Mouse (Mus musculus) liver, embryonic 15.5 days (tissue): ENCODE results near the gene Ppp3r1. TPM values are rescaled to one million over a fixed set of nuclear protein-coding genes. Genes with fewer than 3 reads are reported as not detected.

Source experiments
- ATAC-seq: fragments of 200-750 bp; cut with Nextera tagmentation; 2 replicates; pipeline ENCODE4 v1.8.0; 2017; ENCODE audit warnings: moderate number of reproducible peaks, mild to moderate bottlenecking, moderate library complexity; ENCODE audit not compliant: insufficient read depth
- H3K27ac ChIP-seq: fragments of 300-500 bp; sonication (generic); replicated peaks from 2 replicates; pipeline ENCODE4 v1.5.1; 2015; ENCODE audit warnings: mild to moderate bottlenecking, inconsistent platforms
- H3K27me3 ChIP-seq: fragments of 300-500 bp; sonication (generic); 2 replicates; pipeline ENCODE4 v1.6.1; 2015; ENCODE audit warnings: mild to moderate bottlenecking, inconsistent platforms
- H3K36me3 ChIP-seq: fragments of 300-500 bp; sonication (generic); replicated peaks from 2 replicates; pipeline ENCODE4 v1.6.1; 2015; ENCODE audit warnings: moderate library complexity, mild to moderate bottlenecking, inconsistent platforms
- H3K4me1 ChIP-seq: fragments of 300-500 bp; sonication (generic); replicated peaks from 2 replicates; pipeline ENCODE4 v1.6.1; 2015; ENCODE audit warnings: inconsistent platforms
- H3K4me2 ChIP-seq: fragments of 300-500 bp; sonication (generic); 2 replicates; pipeline ENCODE4 v1.6.1; 2015; ENCODE audit warnings: moderate library complexity, mild to moderate bottlenecking, inconsistent platforms
- H3K4me3 ChIP-seq: fragments of 300-500 bp; sonication (generic); replicated peaks from 2 replicates; pipeline ENCODE4 v1.5.1; 2015; ENCODE audit warnings: mild to moderate bottlenecking, inconsistent platforms
- H3K9ac ChIP-seq: fragments of 300-500 bp; sonication (generic); 2 replicates; pipeline ENCODE4 v1.6.1; 2015; ENCODE audit warnings: moderate library complexity, mild to moderate bottlenecking, inconsistent platforms
- H3K9me3 ChIP-seq: fragments of 300-500 bp; sonication (generic); replicated peaks from 2 replicates; pipeline ENCODE4 v1.6.1; 2016; ENCODE audit warnings: inconsistent platforms
- WGBS: fragments of 180-500 bp; shearing (Covaris S2); methylation state at CpG from one replicate; pipeline ENCODE4 v1.1.7; 2015; ENCODE audit warnings: mixed read lengths; ENCODE audit not compliant: insufficient replicate concordance; 5-methylcytosine and 5-hydroxymethylcytosine counted together
- polyA plus RNA-seq: library from polyadenylated mRNA; unstranded; fragments of >200 nt; fragmentation: Nextera tagmentation; extraction: Ambion mirVana; gene quantifications from 2 replicates; pipeline ENCODE4 v1.2.1, GENCODE M21; 2015

Ppp3r1 gene
- polyA plus RNA-seq: 27.1 and 31.0 TPM in 2 replicates

DNA sequence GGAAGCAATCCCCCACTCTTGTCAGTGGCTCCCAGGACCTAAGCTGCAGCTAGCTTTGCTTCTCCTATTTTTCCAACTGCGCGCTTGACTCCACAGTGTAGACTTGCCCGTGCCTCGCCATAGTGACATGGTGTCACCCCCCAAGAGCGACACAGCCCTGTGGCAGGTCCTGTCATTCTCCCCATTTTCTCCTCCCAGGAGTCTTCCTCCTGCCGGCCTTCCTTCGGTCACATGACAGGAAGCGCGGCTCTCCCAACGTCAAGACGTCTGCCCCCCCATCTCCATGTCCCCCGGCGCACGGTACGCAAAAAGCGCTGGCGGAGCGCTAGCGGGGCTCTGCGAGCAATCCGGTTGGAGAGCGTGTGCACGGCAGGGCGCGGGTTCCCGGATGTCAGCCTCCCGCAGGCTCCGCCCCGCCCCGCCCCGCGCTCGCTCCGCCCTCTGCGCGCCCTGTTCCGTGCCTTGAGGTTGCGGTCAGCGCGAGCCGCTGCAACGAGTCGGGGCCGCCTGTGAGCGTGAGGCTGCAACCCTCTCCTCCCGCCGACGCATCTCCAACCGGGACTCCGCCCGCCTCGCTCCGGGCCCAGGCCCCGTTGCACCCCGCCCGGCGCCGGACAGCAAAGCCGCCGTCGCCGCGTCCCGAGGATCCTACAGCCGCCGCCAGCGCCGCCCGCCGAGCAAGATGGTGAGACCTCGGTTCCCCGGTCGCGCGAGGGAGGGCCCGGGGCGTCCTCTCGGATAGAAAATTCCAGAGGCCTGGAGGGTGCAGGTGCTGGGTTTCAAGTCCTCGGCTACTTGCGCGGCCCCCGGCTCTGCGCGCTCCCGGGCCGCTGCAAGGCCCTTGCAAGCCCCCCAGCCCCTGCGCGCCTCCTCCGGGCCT is at the start of gene Ppp3r1:
Gene Ppp3r1 (plus strand): TSS at position 406 of the 880 bp plus-strand sequence.
- H3K36me3 ChIP-seq: no peaks in the 10 kb centered on the region
- under 1% methylated on average over 80 of the region's 89 CpGs for WGBS
- H3K4me3 ChIP-seq: peak within 1 kb of the TSS; percentile 96
- no peaks in the 10 kb centered on the region for H3K9me3 ChIP-seq
- H3K9ac ChIP-seq: peak within 1 kb of the TSS; percentile 85
- H3K27me3 ChIP-seq: no peaks in the 10 kb centered on the region
- peaks cover 42% of the 10 kb centered on the region for H3K4me1 ChIP-seq
- H3K4me2 ChIP-seq: peak within 1 kb of the TSS; percentile 85
- ATAC-seq: peak; percentile 98
- peak within 1 kb of the TSS; percentile 95 for H3K27ac ChIP-seq

DNA sequence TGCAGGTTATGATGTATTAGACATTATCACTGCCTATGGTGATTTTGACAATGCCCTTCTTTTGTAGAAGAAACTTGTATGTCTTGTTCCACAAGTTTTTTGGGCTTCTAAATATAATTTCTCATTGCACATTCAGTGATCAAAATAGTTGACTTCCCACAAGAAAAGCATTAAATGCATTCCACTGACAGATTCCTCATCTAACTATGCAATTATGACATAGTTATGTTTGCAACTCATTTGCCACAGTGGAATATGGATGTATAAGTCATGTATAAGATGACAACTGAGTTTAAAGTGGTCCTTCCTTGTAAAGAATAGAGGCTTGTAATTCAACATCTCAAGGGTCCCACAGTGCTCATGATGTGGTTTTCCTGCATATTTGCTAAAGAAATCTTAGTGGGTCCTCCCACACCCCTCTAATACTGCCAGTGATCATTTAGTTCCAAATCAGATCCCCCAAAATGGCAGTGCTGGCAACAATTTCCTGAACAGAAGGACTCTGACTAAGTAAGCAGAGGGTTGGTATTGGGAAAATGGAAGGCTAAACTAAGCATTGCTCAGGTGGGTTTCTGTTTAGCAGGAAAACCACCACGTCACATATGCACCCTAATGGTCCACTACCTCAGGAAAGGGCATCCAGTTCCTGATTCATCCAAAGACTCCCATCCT is 46.5 kb upstream of the Ppp3r1 start:
- H3K27ac ChIP-seq: no peak overlapping the region
- 38% methylated on average over 1 of the region's 1 CpGs for WGBS
- no peak overlapping the region for H3K4me2 ChIP-seq

GRCm38 (mm10) chr11:17126418-17126817 is 32.6 kb upstream of the Ppp3r1 start:
- Histone ChIP-seq H3K4me3 (no peak overlapping the region), H3K4me2 (no peak overlapping the region), H3K27me3 (no peaks in the 10 kb centered on the region), H3K4me1 (no peaks in the 10 kb centered on the region), H3K36me3 (no peaks in the 10 kb centered on the region), H3K9ac (no peak overlapping the region), H3K9me3 (no peaks in the 10 kb centered on the region), H3K27ac (no peak overlapping the region)
- WGBS: 52% methylated on average over 2 of the region's 2 CpGs
- no peak for ATAC-seq

More for the DNA sequence above, 46.5 kb upstream of the Ppp3r1 start:
- no peaks in the 10 kb centered on the region for H3K36me3 ChIP-seq
- no peaks in the 10 kb centered on the region for H3K9me3 ChIP-seq
- ATAC-seq: no peak
- no peak overlapping the region for H3K4me3 ChIP-seq
- H3K27me3 ChIP-seq: no peaks in the 10 kb centered on the region
- no peaks in the 10 kb centered on the region for H3K4me1 ChIP-seq
- H3K9ac ChIP-seq: no peak overlapping the region

DNA sequence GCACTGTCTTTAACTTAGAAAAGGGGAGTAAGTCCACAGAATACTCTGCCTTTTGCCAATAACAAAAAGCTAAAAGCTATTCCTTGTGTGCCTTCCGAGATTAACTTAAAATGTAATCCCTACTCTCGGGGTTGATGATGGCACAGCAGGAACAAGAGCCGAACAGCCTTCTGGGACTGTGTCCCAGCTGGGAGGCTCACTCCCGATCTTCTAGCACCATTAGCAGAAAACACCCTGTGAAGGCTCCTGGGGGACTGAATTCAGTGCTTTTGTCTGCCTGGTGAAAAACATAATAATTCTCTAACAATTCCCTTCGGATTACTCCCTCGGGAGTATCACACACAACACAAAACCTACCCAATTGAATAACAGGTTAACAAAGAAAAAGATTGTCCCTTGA is 23.4 kb upstream of the Ppp3r1 start:
- Histone ChIP-seq H3K4me2 (no peak overlapping the region), H3K27ac (no peak overlapping the region), H3K36me3 (no peaks in the 10 kb centered on the region), H3K9me3 (no peaks in the 10 kb centered on the region), H3K4me1 (no peaks in the 10 kb centered on the region), H3K27me3 (no peaks in the 10 kb centered on the region), H3K9ac (no peak overlapping the region), H3K4me3 (no peak overlapping the region)
- ATAC-seq: no peak
- 42% methylated on average over 6 of the region's 6 CpGs for WGBS

DNA sequence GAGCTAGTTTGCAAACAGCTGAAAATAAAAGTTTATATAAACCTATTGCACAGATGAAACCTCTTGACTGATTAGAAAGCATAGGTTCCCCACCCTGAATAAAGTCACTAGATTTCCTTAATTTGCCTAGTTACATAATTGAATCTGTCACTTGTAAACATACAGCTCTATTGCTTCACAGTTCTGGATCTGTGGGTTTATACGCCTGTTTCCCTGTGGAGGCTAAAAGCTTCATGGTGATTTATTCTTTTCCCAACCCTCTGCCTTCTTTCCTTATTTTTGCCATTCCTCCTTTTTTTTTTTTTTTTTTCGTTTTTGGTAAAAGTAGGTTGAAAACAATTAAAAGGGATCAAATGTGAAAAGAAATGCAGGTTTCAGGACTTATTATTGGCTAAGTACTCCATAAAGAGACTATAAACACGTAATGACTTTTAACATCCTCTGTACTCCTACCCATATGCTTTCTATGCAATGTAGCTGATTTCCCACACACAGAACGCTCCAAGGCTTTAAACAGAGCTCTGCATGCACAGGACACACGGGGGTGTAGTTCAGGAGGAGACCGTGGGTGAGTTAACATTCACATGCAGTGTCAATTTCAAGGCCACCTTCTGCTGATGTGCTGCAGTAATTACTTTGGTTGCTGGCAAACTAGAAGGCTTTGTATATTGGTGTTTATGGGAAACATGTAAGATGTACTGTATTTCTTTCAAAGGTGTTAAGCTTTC is 20.6 kb upstream of the Ppp3r1 start:
- H3K36me3 ChIP-seq: no peaks in the 10 kb centered on the region
- H3K4me1 ChIP-seq: no peaks in the 10 kb centered on the region
- H3K27ac ChIP-seq: no peak overlapping the region
- 56% methylated on average over 6 of the region's 6 CpGs for WGBS
- no peak overlapping the region for H3K4me2 ChIP-seq
- H3K27me3 ChIP-seq: no peaks in the 10 kb centered on the region
- no peaks in the 10 kb centered on the region for H3K9me3 ChIP-seq
- no peak overlapping the region for H3K4me3 ChIP-seq
- no peak for ATAC-seq
- no peak overlapping the region for H3K9ac ChIP-seq

- H3K4me3 ChIP-seq: peak overlapping the region; percentile 96
- peak; percentile 50 for ATAC-seq
- peak overlapping the region; percentile 85 for H3K9ac ChIP-seq
- H3K27me3 ChIP-seq: no peaks in the 10 kb centered on the region
- 1% methylated on average over 46 of the region's 46 CpGs for WGBS
- H3K36me3 ChIP-seq: no peaks in the 10 kb centered on the region
- peak overlapping the region; percentile 95 for H3K27ac ChIP-seq
- peak overlapping the region; percentile 85 for H3K4me2 ChIP-seq
- H3K9me3 ChIP-seq: no peaks in the 10 kb centered on the region
- peaks cover 44% of the 10 kb centered on the region for H3K4me1 ChIP-seq
These were observed 727 bp downstream of the Ppp3r1 start for GRCm38 (mm10) chr11:17159738-17160241.

DNA sequence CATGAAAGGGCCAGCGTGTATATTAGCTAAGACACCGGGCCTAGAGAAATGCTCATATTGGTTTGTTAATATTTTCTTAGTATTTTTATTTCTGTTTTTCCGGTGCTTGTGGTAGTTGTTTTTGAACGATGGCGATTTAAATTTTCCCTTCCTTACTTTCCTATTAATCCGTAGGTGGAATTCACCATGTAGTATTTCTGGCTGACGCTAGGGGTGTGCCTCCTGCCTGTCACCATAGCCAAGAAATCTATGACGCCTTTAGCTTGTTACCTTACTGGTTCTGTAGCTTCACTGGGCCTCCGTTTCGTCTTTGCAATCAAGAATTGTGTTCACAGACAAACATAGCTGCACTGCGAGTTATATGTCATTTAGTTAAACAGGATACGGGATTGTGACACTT is 1.2 kb downstream of the Ppp3r1 start:
- WGBS: under 1% methylated on average over 12 of the region's 12 CpGs

GRCm38 (mm10) chr11:17163956-17164355 is 4.9 kb downstream of the Ppp3r1 start:
- Histone ChIP-seq H3K9me3 (no peaks in the 10 kb centered on the region), H3K36me3 (no peaks in the 10 kb centered on the region), H3K4me3 (no peak overlapping the region), H3K27me3 (no peaks in the 10 kb centered on the region), H3K4me2 (no peak overlapping the region), H3K9ac (no peak overlapping the region), H3K4me1 (peaks cover 55% of the 10 kb centered on the region), H3K27ac (no peak overlapping the region)
- 72% methylated on average over 1 of the region's 1 CpGs for WGBS
- ATAC-seq: no peak

More for the DNA sequence above, 1.2 kb downstream of the Ppp3r1 start:
- peak overlapping the region; percentile 96 for H3K4me3 ChIP-seq
- peaks cover 44% of the 10 kb centered on the region for H3K4me1 ChIP-seq
- peak overlapping the region; percentile 85 for H3K4me2 ChIP-seq
- H3K36me3 ChIP-seq: no peaks in the 10 kb centered on the region
- H3K9me3 ChIP-seq: no peaks in the 10 kb centered on the region
- H3K27me3 ChIP-seq: no peaks in the 10 kb centered on the region
- peak overlapping the region; percentile 85 for H3K9ac ChIP-seq
- peak overlapping the region; percentile 95 for H3K27ac ChIP-seq
- ATAC-seq: no peak

DNA sequence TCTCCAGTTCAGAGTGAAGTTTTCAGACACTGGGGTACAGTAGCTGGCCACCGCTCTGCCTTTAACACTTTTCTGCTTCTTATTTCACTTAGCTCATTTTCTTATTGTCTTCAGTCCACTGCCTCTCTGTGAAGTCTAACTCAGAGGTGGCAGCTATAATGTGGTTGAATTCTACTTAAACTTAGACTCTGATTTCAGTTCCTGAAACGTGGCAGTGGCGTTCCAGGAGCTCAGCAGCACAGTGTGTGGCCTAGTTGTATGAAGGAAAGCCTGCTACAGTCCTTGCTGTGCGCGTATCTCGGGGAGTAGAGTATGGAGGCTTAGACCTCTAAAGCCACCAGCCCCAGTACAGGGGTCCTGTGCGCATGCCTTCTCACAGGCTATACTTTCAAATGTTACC is 7.6 kb downstream of the Ppp3r1 start:
- Histone ChIP-seq H3K27ac (no peak overlapping the region), H3K4me2 (no peak overlapping the region), H3K36me3 (no peaks in the 10 kb centered on the region), H3K4me1 (peaks cover 57% of the 10 kb centered on the region), H3K27me3 (no peaks in the 10 kb centered on the region), H3K9ac (no peak overlapping the region), H3K9me3 (no peaks in the 10 kb centered on the region), H3K4me3 (no peak overlapping the region)
- ATAC-seq: no peak
- WGBS: 73% methylated on average over 7 of the region's 7 CpGs

DNA sequence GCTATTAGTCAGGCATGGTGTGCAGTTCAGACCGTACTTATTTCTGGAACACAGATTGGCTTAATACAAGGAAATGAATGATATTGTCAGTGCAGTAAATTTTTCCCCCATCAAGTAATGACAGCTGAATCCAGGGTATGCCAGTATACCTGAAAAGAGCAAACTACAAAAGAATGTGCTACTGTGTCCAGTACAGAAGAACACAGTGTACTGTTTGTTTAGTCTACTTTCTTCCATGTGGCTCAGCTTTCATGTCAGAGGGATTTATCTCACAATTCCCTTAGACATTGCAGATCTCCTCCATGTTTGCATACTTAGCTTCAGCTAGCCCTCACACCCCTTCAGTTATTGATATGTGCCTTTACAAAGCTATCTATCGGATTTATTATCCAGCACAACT is 10.2 kb downstream of the Ppp3r1 start:
- WGBS: 61% methylated on average over 2 of the region's 2 CpGs
- 0 out of 2 replicates have a peak overlapping the region, but pooled peaks have one; percentile 14 for H3K27ac ChIP-seq
- no peak for ATAC-seq

More for the DNA sequence above, 10.2 kb downstream of the Ppp3r1 start:
- Histone ChIP-seq H3K9ac (no peak overlapping the region), H3K27me3 (no peaks in the 10 kb centered on the region), H3K36me3 (0 out of 2 replicates have a peak, but pooled peaks cover 5% of the 10 kb centered on the region), H3K4me1 (peaks cover 39% of the 10 kb centered on the region), H3K4me2 (no peak overlapping the region), H3K4me3 (no peak overlapping the region), H3K9me3 (no peaks in the 10 kb centered on the region)
